Mouse (Mus musculus): ENCODE data around the gene Coa3. TPM values are rescaled to one million over a fixed set of nuclear protein-coding genes. Genes with fewer than 3 reads are reported as not detected.

Gene Coa3
- polyA plus RNA-seq, 1 experiment from 2014 or later, result 171 TPM

- H3K36me3 ChIP-seq, result no peaks in the 10 kb centered on the region
- no peak; the same call in 1 of the 2 replicates for ATAC-seq (ENCODE audit: insufficient number of reproducible peaks, low FRiP score)
- WGBS, result 25% methylated on average over 14 of the region's 14 CpGs
- peaks cover 32% of the 10 kb centered on the region for H3K27me3 ChIP-seq (replicated peaks)
- no peak overlapping the region for H3K9ac ChIP-seq
- H3K4me3 ChIP-seq, result peak overlapping the region; percentile 62
- H3K27ac ChIP-seq (ENCODE audit: poor library complexity, severe bottlenecking), result peak overlapping the region; percentile 85
- no peaks in the 10 kb centered on the region for H3K9me3 ChIP-seq (replicated peaks)
- peak overlapping the region; percentile 84 for H3K4me2 ChIP-seq
- H3K4me1 ChIP-seq (replicated peaks), result peaks cover 16% of the 10 kb centered on the region
Measured at GRCm38 (mm10) chr11:101248258-101248994, 30.5 kb downstream of the Coa3 start.

GRCm38 (mm10) chr11:101247521-101248030, 31.3 kb downstream of the Coa3 start:
- 64% methylated on average over 6 of the region's 6 CpGs for WGBS
- Histone ChIP-seq H3K4me1 (replicated peaks) (peaks cover 12% of the 10 kb centered on the region), H3K4me2 (peak overlapping the region; percentile 84), H3K9me3 (replicated peaks) (no peaks in the 10 kb centered on the region), H3K27ac (ENCODE audit: poor library complexity, severe bottlenecking) (peak overlapping the region; percentile 85), H3K27me3 (replicated peaks) (peaks cover 32% of the 10 kb centered on the region), H3K9ac (peak overlapping the region; percentile 79), H3K36me3 (no peaks in the 10 kb centered on the region), H3K4me3 (peak overlapping the region; percentile 62)
- no peak for ATAC-seq (ENCODE audit: insufficient number of reproducible peaks, low FRiP score)

GRCm38 (mm10) chr11:101246702-101247012, 32.3 kb downstream of the Coa3 start:
- H3K4me1 ChIP-seq (replicated peaks), result peaks cover 8% of the 10 kb centered on the region
- no peak for ATAC-seq (ENCODE audit: insufficient number of reproducible peaks, low FRiP score)
- H3K4me2 ChIP-seq, result peak overlapping the region; percentile 84
- H3K9ac ChIP-seq, result peak overlapping the region; percentile 79
- no peaks in the 10 kb centered on the region for H3K9me3 ChIP-seq (replicated peaks)
- H3K27ac ChIP-seq (ENCODE audit: poor library complexity, severe bottlenecking), result peak overlapping the region; percentile 85
- H3K4me3 ChIP-seq, result peak overlapping the region; percentile 62
- 5% methylated on average over 7 of the region's 7 CpGs for WGBS
- H3K36me3 ChIP-seq, result no peaks in the 10 kb centered on the region
- peaks cover 32% of the 10 kb centered on the region for H3K27me3 ChIP-seq (replicated peaks)

- peaks cover 32% of the 10 kb centered on the region for H3K27me3 ChIP-seq (replicated peaks)
Measured at GRCm38 (mm10) chr11:101245855-101246701, 32.8 kb downstream of the Coa3 start, which contains the start of gene Ramp2. TSS of gene Ramp2 (plus strand) at chr11:101246028.

GRCm38 (mm10) chr11:101245071-101245470, 33.8 kb downstream of the Coa3 start:
- H3K27me3 ChIP-seq (replicated peaks), result peaks cover 32% of the 10 kb centered on the region
- peak overlapping the region; percentile 62 for H3K4me3 ChIP-seq

More at GRCm38 (mm10) chr11:101245855-101246701, 32.8 kb downstream of the Coa3 start, which contains the start of gene Ramp2:
- Histone ChIP-seq H3K9me3 (replicated peaks) (no peaks in the 10 kb centered on the region), H3K9ac (peak within 1 kb of the TSS; percentile 79), H3K4me2 (peak within 1 kb of the TSS; percentile 84), H3K4me1 (replicated peaks) (peaks cover 8% of the 10 kb centered on the region), H3K27ac (ENCODE audit: poor library complexity, severe bottlenecking) (peak within 1 kb of the TSS; percentile 85), H3K36me3 (no peaks in the 10 kb centered on the region), H3K4me3 (peak within 1 kb of the TSS; percentile 62)
- peak; percentile 77 for ATAC-seq (ENCODE audit: insufficient number of reproducible peaks, low FRiP score)
- under 1% methylated on average over 53 of the region's 63 CpGs for WGBS

GRCm38 (mm10) chr11:101238071-101238647, 40.8 kb downstream of the Coa3 start:
- 36% methylated on average over 5 of the region's 5 CpGs for WGBS
- no peak overlapping the region for H3K4me3 ChIP-seq
- no peak for ATAC-seq (ENCODE audit: insufficient number of reproducible peaks, low FRiP score)
- no peak overlapping the region for H3K9ac ChIP-seq
- H3K9me3 ChIP-seq (replicated peaks), result no peaks in the 10 kb centered on the region
- peaks cover 4% of the 10 kb centered on the region; the same call in 1 of the 2 replicates for H3K4me1 ChIP-seq (replicated peaks)
- no peaks in the 10 kb centered on the region for H3K36me3 ChIP-seq
- no peaks in the 10 kb centered on the region for H3K27me3 ChIP-seq (replicated peaks)
- H3K27ac ChIP-seq (ENCODE audit: poor library complexity, severe bottlenecking), result peak overlapping the region; percentile 85
- H3K4me2 ChIP-seq, result peak overlapping the region; percentile 29; the same call in 1 of the 2 replicates

More at GRCm38 (mm10) chr11:101245071-101245470, 33.8 kb downstream of the Coa3 start:
- 16% methylated on average over 4 of the region's 4 CpGs for WGBS
- peaks cover 8% of the 10 kb centered on the region for H3K4me1 ChIP-seq (replicated peaks)
- H3K27ac ChIP-seq (ENCODE audit: poor library complexity, severe bottlenecking), result peak overlapping the region; percentile 85
- H3K36me3 ChIP-seq, result no peaks in the 10 kb centered on the region
- no peak for ATAC-seq (ENCODE audit: insufficient number of reproducible peaks, low FRiP score)
- H3K9me3 ChIP-seq (replicated peaks), result no peaks in the 10 kb centered on the region
- H3K4me2 ChIP-seq, result peak overlapping the region; percentile 84
- peak overlapping the region; percentile 79; the same call in 1 of the 2 replicates for H3K9ac ChIP-seq

- Histone ChIP-seq H3K4me1 (replicated peaks) (peaks cover 7% of the 10 kb centered on the region), H3K27ac (ENCODE audit: poor library complexity, severe bottlenecking) (no peak overlapping the region; the same call in 1 of the 2 replicates), H3K36me3 (no peaks in the 10 kb centered on the region), H3K9ac (no peak overlapping the region), H3K27me3 (replicated peaks) (no peaks in the 10 kb centered on the region), H3K9me3 (replicated peaks) (no peaks in the 10 kb centered on the region), H3K4me2 (no peak overlapping the region), H3K4me3 (no peak overlapping the region)
- ATAC-seq (ENCODE audit: insufficient number of reproducible peaks, low FRiP score), result no peak
- WGBS, result 87% methylated on average over 5 of the region's 5 CpGs
Measured at GRCm38 (mm10) chr11:101236782-101237181, 42.1 kb downstream of the Coa3 start.

GRCm38 (mm10) chr11:101235429-101235828, 43.5 kb downstream of the Coa3 start:
- Histone ChIP-seq H3K27me3 (replicated peaks) (no peaks in the 10 kb centered on the region), H3K4me2 (no peak overlapping the region), H3K9me3 (replicated peaks) (no peaks in the 10 kb centered on the region), H3K36me3 (no peaks in the 10 kb centered on the region), H3K9ac (no peak overlapping the region), H3K4me3 (no peak overlapping the region), H3K4me1 (replicated peaks) (peaks cover 21% of the 10 kb centered on the region), H3K27ac (ENCODE audit: poor library complexity, severe bottlenecking) (no peak overlapping the region)
- ATAC-seq (ENCODE audit: insufficient number of reproducible peaks, low FRiP score), result no peak

GRCm38 (mm10) chr11:101234124-101234523, 44.8 kb downstream of the Coa3 start:
- no peak overlapping the region for H3K9ac ChIP-seq
- H3K9me3 ChIP-seq (replicated peaks), result no peaks in the 10 kb centered on the region
- no peak for ATAC-seq (ENCODE audit: insufficient number of reproducible peaks, low FRiP score)
- H3K27ac ChIP-seq (ENCODE audit: poor library complexity, severe bottlenecking), result no peak overlapping the region
- H3K27me3 ChIP-seq (replicated peaks), result no peaks in the 10 kb centered on the region
- no peaks in the 10 kb centered on the region for H3K36me3 ChIP-seq
- no peak overlapping the region for H3K4me3 ChIP-seq
- no peak overlapping the region for H3K4me2 ChIP-seq
- H3K4me1 ChIP-seq (replicated peaks), result peaks cover 29% of the 10 kb centered on the region

- Histone ChIP-seq H3K27ac (ENCODE audit: poor library complexity, severe bottlenecking) (no peak overlapping the region), H3K4me2 (no peak overlapping the region), H3K36me3 (no peaks in the 10 kb centered on the region), H3K4me1 (replicated peaks) (peaks cover 29% of the 10 kb centered on the region), H3K9me3 (replicated peaks) (no peaks in the 10 kb centered on the region), H3K27me3 (replicated peaks) (no peaks in the 10 kb centered on the region), H3K9ac (no peak overlapping the region), H3K4me3 (no peak overlapping the region)
- no peak for ATAC-seq (ENCODE audit: insufficient number of reproducible peaks, low FRiP score)
- 74% methylated on average over 1 of the region's 1 CpGs for WGBS
Measured at GRCm38 (mm10) chr11:101233240-101233639, 45.7 kb downstream of the Coa3 start.
